Mouse (Mus musculus) heart, postnatal 0 days (tissue): ENCODE data around the gene Sez6l2.

Source experiments
- CTCF ChIP-seq: IDR thresholded peaks from 2 replicates; pipeline ENCODE4 v1.5.1; 2016; ENCODE audit warnings: antibody characterized with exemption, control low read depth, low read depth
- EP300 ChIP-seq: IDR thresholded peaks from 2 replicates; pipeline ENCODE4 v1.6.1; 2016; ENCODE audit warnings: antibody characterized with exemption, low read depth

- TF ChIP-seq CTCF: no peak
- no peak for TF ChIP-seq EP300
Measured at GRCm38 (mm10) chr7:126952646-126953045, 2.3 kb downstream of the Sez6l2 start.
